Mouse (Mus musculus) gastrocnemius, postnatal 36 days (tissue): ENCODE measurements at regions not wholly inside any gene's neighbourhood (a gene's known extent, or its start where the extent isn't known, plus 50 kb on each side); places are given as distances from the start of the nearest gene placed in this dataset.

Experiments
- DNase-seq, 2 experiments: peaks; one replicate each; pipeline ENCODE4 v3.0.0; 2022
- intact Hi-C: fragments of 180-260 bp; cut with DNase I; formaldehyde crosslinking; loops from one replicate; pipeline ENCODE4 v1.15.1; 2025

DNA sequence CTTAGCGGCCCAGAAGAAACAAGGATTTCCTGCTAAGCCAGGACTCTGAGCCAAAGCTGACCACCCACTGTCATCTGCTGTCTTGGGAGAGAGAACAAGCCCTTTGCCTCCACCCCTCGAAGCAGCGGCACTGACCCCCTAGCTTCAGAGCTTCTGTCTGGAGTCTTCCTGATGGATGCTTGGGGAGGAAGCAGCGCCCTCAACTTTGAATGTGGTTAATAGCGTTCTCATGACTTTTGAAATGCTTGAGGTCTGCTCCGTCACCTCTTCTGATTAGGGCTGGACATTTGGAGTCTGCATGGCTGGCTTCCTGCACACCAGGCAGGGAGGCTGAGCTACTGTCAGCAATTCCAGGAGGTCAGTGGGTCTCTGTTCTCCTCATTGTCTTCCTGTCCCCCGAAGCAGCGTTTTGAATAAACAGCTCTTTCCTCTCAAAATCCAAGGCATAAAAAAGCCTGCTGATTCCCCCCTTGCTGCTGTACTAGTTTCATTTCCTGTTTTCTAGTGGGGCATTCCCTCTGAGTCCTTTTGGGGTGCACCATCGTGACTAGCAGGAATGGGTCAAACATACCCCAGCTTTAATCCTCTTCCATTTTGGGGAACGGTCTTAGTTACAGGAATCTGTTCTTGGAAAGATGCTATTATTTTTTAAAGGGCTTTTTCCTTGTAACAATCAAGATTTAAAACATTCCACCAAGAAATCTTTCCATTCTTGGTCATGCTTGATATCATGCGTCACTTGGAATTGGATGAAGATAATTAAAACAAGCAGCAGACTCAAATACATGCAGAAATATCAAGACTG lies 256.0 kb downstream of the Ankrd16 start:
- DNase-seq, result no peak
- intact Hi-C loops, result no loop called here

DNA sequence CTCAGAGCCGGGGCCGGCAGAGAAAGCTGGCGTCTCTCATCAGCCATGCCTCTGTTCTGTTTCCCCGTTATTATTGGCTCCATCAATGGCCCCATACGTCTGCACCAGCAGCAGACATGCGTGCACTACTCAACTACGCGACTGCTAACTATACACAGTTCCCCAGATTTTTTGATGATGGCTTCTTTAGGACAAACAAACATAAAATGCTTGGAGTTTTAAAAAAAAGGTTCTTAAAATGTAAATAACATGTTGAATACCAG lies 256.6 kb downstream of the Ankrd16 start:
- no peak for DNase-seq
- intact Hi-C loops, result no loop called here

DNA sequence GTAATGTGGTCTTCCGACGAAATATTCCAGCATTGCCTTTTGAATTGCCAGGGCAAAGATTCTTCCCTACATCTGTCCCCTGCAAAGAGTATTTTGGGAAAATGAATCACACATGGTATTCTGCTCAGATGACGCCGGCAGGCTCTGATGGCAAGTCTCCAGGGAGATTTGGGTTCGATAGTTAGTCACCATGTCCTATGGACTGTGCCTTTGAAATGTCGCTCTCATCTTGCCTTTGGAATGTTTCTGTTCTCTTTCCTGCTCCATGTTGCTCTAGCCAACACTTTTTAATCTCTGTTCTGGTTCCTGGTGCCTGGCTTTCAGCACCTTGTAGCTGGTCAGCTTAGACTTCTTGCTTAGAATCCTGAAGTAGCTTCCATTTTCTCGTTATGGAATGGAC lies 252.3 kb downstream of the Itga8 start:
- DNase-seq, result no peak
- intact Hi-C loops, result no loop called here

DNA sequence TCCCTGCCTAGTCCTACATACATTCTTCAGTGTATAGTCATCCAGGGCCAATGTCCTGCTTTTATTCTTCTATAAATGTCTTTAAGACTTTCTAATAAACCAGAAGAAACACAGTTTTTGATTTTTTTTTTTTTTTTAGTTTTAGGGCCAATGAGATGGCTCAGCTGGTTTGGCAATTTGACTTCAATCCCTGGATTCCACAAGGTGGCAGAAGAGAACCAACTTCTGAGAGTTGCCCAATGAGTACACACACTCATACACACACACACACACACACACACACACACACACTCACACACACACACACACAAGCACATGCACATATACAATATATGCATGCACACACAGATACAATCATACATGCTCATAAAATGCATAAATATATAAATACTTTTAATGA lies 251.8 kb downstream of the Itga8 start:
- DNase-seq, result no peak
- intact Hi-C loops, result no loop called here

DNA sequence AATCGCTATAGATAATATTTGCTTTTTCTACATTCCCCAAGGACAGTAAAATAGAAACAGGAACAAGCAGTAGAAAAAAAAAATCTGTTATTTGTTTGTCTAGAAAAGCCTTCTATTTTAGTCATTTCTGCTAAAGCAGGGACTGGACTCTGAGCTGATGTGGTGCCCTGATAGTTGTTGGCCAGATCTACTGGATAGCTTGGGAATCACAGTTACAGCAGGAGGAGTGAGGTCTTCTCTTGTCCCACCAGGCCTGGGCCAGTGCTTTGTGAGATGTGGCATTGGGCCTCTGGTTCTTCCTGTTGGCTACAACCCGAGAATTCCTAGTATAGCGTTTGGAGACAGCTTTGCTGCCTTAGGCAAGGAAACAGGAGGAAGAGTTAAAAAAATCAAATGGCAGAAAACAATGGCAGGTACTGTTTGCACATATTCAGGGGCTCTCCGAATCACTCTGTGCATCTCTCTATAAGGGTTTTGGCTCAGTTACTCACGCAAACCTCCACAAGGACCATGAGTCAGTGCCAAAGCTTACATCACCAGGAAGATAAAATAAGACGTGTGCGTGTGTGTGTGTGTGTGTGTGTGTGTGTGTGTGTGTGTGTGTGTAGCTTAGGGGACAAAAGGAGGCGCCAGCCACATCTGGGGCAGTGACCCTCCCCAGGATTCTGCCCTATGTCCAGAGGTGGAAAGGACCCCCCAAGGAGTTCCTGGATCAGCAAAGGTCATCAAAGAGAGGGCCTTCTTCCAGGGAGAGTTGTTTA lies 248.1 kb downstream of the Itga8 start:
- DNase-seq, result no peak
- intact Hi-C loops, result no loop called here

DNA sequence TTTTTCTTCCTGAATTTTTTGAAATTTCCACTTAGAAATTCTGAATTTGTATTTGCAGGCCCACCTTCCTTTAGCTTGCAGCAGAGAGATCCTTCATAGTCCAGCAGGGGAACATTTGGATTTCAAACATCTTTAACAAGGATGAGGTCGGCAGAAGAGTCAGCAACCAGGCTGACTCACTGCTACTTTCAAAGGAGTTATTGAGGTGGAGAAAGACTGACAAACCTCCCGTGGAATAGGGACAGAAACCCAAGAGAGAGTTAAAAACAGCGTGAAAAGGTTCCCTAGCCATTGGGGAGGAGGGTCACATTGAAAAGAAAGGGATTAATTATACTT lies 247.6 kb downstream of the Itga8 start:
- DNase-seq, result no peak
- intact Hi-C loops, result no loop called here
